Mouse (Mus musculus) spleen, postnatal 4 days (tissue): Measurements from ENCODE around the gene Tmod2.
"Not testable (repeated sequence)": the region's sequence is repeated elsewhere in the genome, so short reads cannot be mapped to it uniquely, and the experiment has no call there.

ENCODE experiments used
- DNase-seq, 2 experiments: peaks; one replicate each; pipeline ENCODE4 v3.0.0; 2022; ENCODE audit warnings: low spot score in 2 of 2

Tmod2 gene

GRCm38 (mm10) chr9:75549010-75549409 is 62.1 kb downstream of the Tmod2 start:
- no peak for DNase-seq

- peak; percentile 69 to 80 for DNase-seq
Measured at GRCm38 (mm10) chr9:75546885-75547553, 64.1 kb downstream of the Tmod2 start.

GRCm38 (mm10) chr9:75545514-75545913 is 65.6 kb downstream of the Tmod2 start:
- DNase-seq = no peak

- DNase-seq = no peak
Measured at GRCm38 (mm10) chr9:75541497-75541896, 69.6 kb downstream of the Tmod2 start.

GRCm38 (mm10) chr9:75536422-75536821 is 74.7 kb downstream of the Tmod2 start:
- no peak for DNase-seq

GRCm38 (mm10) chr9:75534431-75534962 is 76.6 kb downstream of the Tmod2 start:
- no peak for DNase-seq

GRCm38 (mm10) chr9:75532989-75533388 is 78.1 kb downstream of the Tmod2 start:
- not testable (repeated sequence) for DNase-seq

GRCm38 (mm10) chr9:75532461-75532860 is 78.7 kb downstream of the Tmod2 start:
- no peak for DNase-seq

- peak; percentile 39 to 63 for DNase-seq
Measured at GRCm38 (mm10) chr9:75529358-75529757, 81.8 kb downstream of the Tmod2 start.

GRCm38 (mm10) chr9:75528096-75528495 is 83.0 kb downstream of the Tmod2 start:
- no peak for DNase-seq

GRCm38 (mm10) chr9:75527368-75528059 is 83.6 kb downstream of the Tmod2 start:
- DNase-seq = peak in 1 of 2 experiments; percentile 25

GRCm38 (mm10) chr9:75523646-75524045 is 87.5 kb downstream of the Tmod2 start:
- no peak for DNase-seq

GRCm38 (mm10) chr9:75522217-75522616 is 88.9 kb downstream of the Tmod2 start:
- DNase-seq = no peak

- peak; percentile 54 to 70 for DNase-seq
Measured at GRCm38 (mm10) chr9:75521788-75522187, 89.3 kb downstream of the Tmod2 start.

- no peak for DNase-seq
Measured at GRCm38 (mm10) chr9:75520940-75521339, 90.2 kb downstream of the Tmod2 start.

- no peak for DNase-seq
Measured at GRCm38 (mm10) chr9:75517751-75518150, 93.4 kb downstream of the Tmod2 start.
